ENCODE assay signal across 22 mouse cellular contexts in the genomic region with DNA sequence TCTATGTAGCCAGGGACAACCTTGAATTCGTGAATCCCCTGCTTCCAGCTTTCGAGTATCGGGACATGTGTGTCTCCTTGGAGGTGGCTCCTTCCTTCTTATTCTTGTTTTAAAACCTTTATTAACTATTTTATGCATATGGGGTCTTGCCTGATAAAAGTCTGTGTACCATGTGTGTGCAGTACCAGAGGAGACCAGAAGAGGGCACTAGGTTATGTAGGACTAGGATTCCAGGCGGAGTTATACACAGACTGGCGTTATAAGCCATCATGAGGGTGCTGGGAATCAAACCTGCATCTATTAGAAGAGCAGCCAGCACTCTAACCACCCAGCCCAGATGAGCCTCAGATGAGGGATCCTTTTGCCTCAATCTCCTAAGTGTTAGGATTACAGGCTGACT. TPM values are rescaled to one million over a fixed set of nuclear protein-coding genes. Genes with fewer than 3 reads are reported as not detected.
DNase-seq lines count a peak whose midpoint lies in the region; ATAC-seq and TF ChIP-seq lines count a peak whose summit lies in the region.
"Had no signal": no experiment of that assay in that cellular context is flagged by ENCODE, and none has a peak within 500 bp of the region (broad histone marks: within the 10 kb centered on the region; RNA-seq: fewer than 3 reads in every experiment).

No protein-coding gene starts in this region.

- H3K4me3 ChIP-seq in layer of hippocampus, adult 2 months, result no peak overlapping the region
- no peak overlapping the region for H3K4me3 ChIP-seq in CH12.LX (replicated peaks in 1 of 3; ENCODE audit: low read depth in 2 of 3, low read length in 2 of 3, poor library complexity in 1 of 3)
- no peak overlapping the region for H3K4me3 ChIP-seq in kidney, embryonic 16.5 days (ENCODE audit: low read length)
- H3K4me3 ChIP-seq: forebrain, embryonic 13.5 days; heart, embryonic 13.5 days; kidney, embryonic 15.5 days; limb, embryonic 13.5 days; midbrain, embryonic 15.5 days had no signal

- no peak overlapping the region for H3K4me2 ChIP-seq in CH12.LX (ENCODE audit: insufficient read depth, low read depth, poor library complexity, severe bottlenecking)
- H3K4me2 ChIP-seq in kidney, embryonic 16.5 days (replicated peaks; ENCODE audit: low read depth, low read length), result no peak overlapping the region
- H3K4me2 ChIP-seq: forebrain, embryonic 13.5 days; heart, embryonic 13.5 days; kidney, embryonic 15.5 days; limb, embryonic 13.5 days; midbrain, embryonic 15.5 days had no signal

- no peak for TF ChIP-seq EP300 in CH12.LX (IDR thresholded peaks at IDR 0.05; ENCODE audit: low read length)

- no peak overlapping the region for H3K27ac ChIP-seq in layer of hippocampus, adult 2 months
- H3K27ac ChIP-seq in CH12.LX (ENCODE audit: insufficient read depth, low read depth), result no peak overlapping the region
- no peak overlapping the region for H3K27ac ChIP-seq in kidney, embryonic 16.5 days (ENCODE audit: low read length)
- H3K27ac ChIP-seq: forebrain, embryonic 13.5 days; heart, embryonic 13.5 days; kidney, embryonic 15.5 days; limb, embryonic 13.5 days; midbrain, embryonic 15.5 days had no signal

- TF ChIP-seq CTCF in layer of hippocampus, adult 2 months (conservative IDR thresholded peaks at IDR 0.05), result peak; percentile 54
- peak; percentile 7 to 34; a peak in 2 of 4 replicates for TF ChIP-seq CTCF in CH12.LX (conservative IDR thresholded peaks at IDR 0.05 in 1 of 2, IDR thresholded peaks at IDR 0.05 in 1 of 2; ENCODE audit: low read depth in 2 of 2, low read length in 2 of 2)

- H3K9ac ChIP-seq in CH12.LX (ENCODE audit: insufficient read depth, low read depth), result no peak overlapping the region
- H3K9ac ChIP-seq in kidney, embryonic 16.5 days (replicated peaks; ENCODE audit: low read length), result no peak overlapping the region
- H3K9ac ChIP-seq: forebrain, embryonic 13.5 days; heart, embryonic 13.5 days; kidney, embryonic 15.5 days; limb, embryonic 13.5 days; midbrain, embryonic 15.5 days had no signal

- WGBS in kidney, embryonic 16.5 days, result 96% methylated on average over 5 of the region's 5 CpGs

- TF ChIP-seq RAD21 in CH12.LX (IDR thresholded peaks at IDR 0.05; ENCODE audit: low read depth, low read length), result no peak

- DNase-seq in CD4-positive, CD25-positive, alpha-beta regulatory T cell, adult 2 months (ENCODE audit: low read depth, low spot score), result peak; percentile 59
- DNase-seq in layer of hippocampus, adult 2 months (ENCODE audit: low spot score in 2 of 2), result no peak
- no peak for DNase-seq in layer of hippocampus, postnatal 36 days
- DNase-seq in CH12.LX (ENCODE audit: extremely low read depth), result no peak
- DNase-seq in induced T-regulatory cell, adult 2 months (ENCODE audit: low read depth), result peak; percentile 70
- DNase-seq in spleen, postnatal 36 days (ENCODE audit: low spot score in 2 of 2), result no peak
- DNase-seq: cerebellum, postnatal 14 days; lung, postnatal 10 days; right cerebral cortex, postnatal 14 days; thymus, postnatal 25 days had no signal

- in situ Hi-C loops in CH12.LX (cut with MboI; ENCODE audit: low pct_ligation_motif_present, low pct_unique_long_range_greater_than_20kb, low sequenced_read_pairs), result no loop called here

- H3K9me3 ChIP-seq in CH12.LX (replicated peaks; ENCODE audit: low read length), result peaks cover 19% of the 10 kb centered on the region
- peaks cover 4% of the 10 kb centered on the region for H3K9me3 ChIP-seq in kidney, embryonic 16.5 days (ENCODE audit: low read length)
- H3K9me3 ChIP-seq: forebrain, embryonic 13.5 days; midbrain, embryonic 15.5 days had no signal

- ATAC-seq in CD4-positive, CD25-positive, alpha-beta regulatory T cell, adult 4 months, result no peak
- no peak for ATAC-seq in kidney, embryonic 16.5 days (ENCODE audit: low FRiP score, low TSS enrichment)
- ATAC-seq: forebrain, embryonic 13.5 days; midbrain, embryonic 15.5 days had no signal

- peaks cover 27 to 59% of the 10 kb centered on the region in 2 experiments for H3K4me1 ChIP-seq in CH12.LX (ENCODE audit: control insufficient read depth in 1 of 2, insufficient read depth in 2 of 2)
- H3K4me1 ChIP-seq in kidney, embryonic 16.5 days (ENCODE audit: insufficient read depth, low read length), result no peaks in the 10 kb centered on the region
- H3K4me1 ChIP-seq: forebrain, embryonic 13.5 days; limb, embryonic 13.5 days; midbrain, embryonic 15.5 days had no signal

- no peaks in the 10 kb centered on the region for H3K27me3 ChIP-seq in CH12.LX (replicated peaks)
- no peaks in the 10 kb centered on the region for H3K27me3 ChIP-seq in kidney, embryonic 16.5 days (ENCODE audit: insufficient read depth, low read length)
- H3K27me3 ChIP-seq: forebrain, embryonic 13.5 days; heart, embryonic 13.5 days; kidney, embryonic 15.5 days; limb, embryonic 13.5 days; midbrain, embryonic 15.5 days had no signal

- TF ChIP-seq POLR2A in CH12.LX (IDR thresholded peaks at IDR 0.05; ENCODE audit: low read depth, low read length), result no peak

- H3K36me3 ChIP-seq in CH12.LX (replicated peaks in 1 of 2; ENCODE audit: control insufficient read depth in 1 of 2, insufficient read depth in 1 of 2, low read length in 1 of 2), result peaks cover 38 to 92% of the 10 kb centered on the region in 2 experiments
- H3K36me3 ChIP-seq in kidney, embryonic 16.5 days (ENCODE audit: insufficient read depth, low read length), result peaks cover 37% of the 10 kb centered on the region

- dilution Hi-C loops in CH12.LX (cut with MboI; ENCODE audit: extremely low pct_ligation_motif_present, extremely low pct_unique_long_range_greater_than_20kb, low sequenced_read_pairs), result no loop called here

- no peaks in the 10 kb centered on the region for H3K79me2 ChIP-seq in CH12.LX (replicated peaks; ENCODE audit: control insufficient read depth, extremely low read depth, insufficient read depth, poor library complexity, severe bottlenecking)

TF ChIP-seq in CH12.LX, 34 proteins besides CTCF, POLR2A, EP300 and RAD21:
- 0 out of 2 replicates have a peak, but pooled peaks have one; percentile 6 for TF ChIP-seq SMC3 (IDR thresholded peaks at IDR 0.05; ENCODE audit: low read depth, low read length)
- TF ChIP-seq USF1 (IDR thresholded peaks at IDR 0.05; ENCODE audit: low read depth, low read length), result no peak

RNA-seq across cellular contexts. Expression of a gene that starts 9.8 kb away (rescaled TPM):
- 10 to 100 TPM; 24.7 to 29.7 TPM for polyA plus RNA-seq in CD4-positive, CD25-positive, alpha-beta regulatory T cell, adult 4 months (2017; shearing (Covaris generic))
- total RNA-seq in layer of hippocampus, adult 2 months (2021), result 1 to 10 TPM; 1.6 to 1.8 TPM
- total RNA-seq in layer of hippocampus, postnatal 36 days (2021), result 1 to 10 TPM; 1.5 to 1.9 TPM
- 0.97 and 1.0 TPM in 2 replicates for total RNA-seq in CH12.LX (2012; rRNA removed)
- 0.61 and 1.1 TPM in 2 replicates for total RNA-seq in CH12.LX (2014; rRNA removed)
- polyA plus RNA-seq in CH12.LX (2012; ENCODE audit: insufficient read length, low read depth), result 2.0 and 2.8 TPM in 2 replicates
- 20.7 and 21.4 TPM in 2 replicates for polyA plus RNA-seq in kidney, embryonic 16.5 days (2015; fragmentation: Nextera tagmentation; extraction: Ambion mirVana)

RNA-seq across cellular contexts. Expression of a gene that starts 27.7 kb away (rescaled TPM):
- 1 to 10 TPM; 6.3 to 8.3 TPM for polyA plus RNA-seq in CD4-positive, CD25-positive, alpha-beta regulatory T cell, adult 4 months (2017; shearing (Covaris generic))
- total RNA-seq in layer of hippocampus, adult 2 months (2021), result 10 to 100 TPM; 10.7 to 11.6 TPM
- total RNA-seq in layer of hippocampus, postnatal 36 days (2021), result 10 to 100 TPM; 10.1 to 10.3 TPM
- total RNA-seq in CH12.LX (2012; rRNA removed) (36.2 and 37.4 TPM in 2 replicates), CH12.LX (2014; rRNA removed) (30.0 and 35.9 TPM in 2 replicates)
- 34.1 and 36.8 TPM in 2 replicates for polyA plus RNA-seq in CH12.LX (2012; ENCODE audit: insufficient read length, low read depth)
- 20.9 and 21.0 TPM in 2 replicates for polyA plus RNA-seq in kidney, embryonic 16.5 days (2015; fragmentation: Nextera tagmentation; extraction: Ambion mirVana)

RNA-seq across cellular contexts. Expression of a gene that starts 37.3 kb away (rescaled TPM):
- polyA plus RNA-seq in CD4-positive, CD25-positive, alpha-beta regulatory T cell, adult 4 months (2017; shearing (Covaris generic)), result 1 to 10 TPM in 1 of 2 experiments, under 1 TPM in 1; 0.51 to 1.4 TPM
- total RNA-seq in layer of hippocampus, adult 2 months (2021), result 10 to 100 TPM in 1 of 2 experiments, 1 to 10 TPM in 1; 6.5 to 10.3 TPM
- 1 to 10 TPM; 7.0 to 7.2 TPM for total RNA-seq in layer of hippocampus, postnatal 36 days (2021)
- total RNA-seq in CH12.LX (2012; rRNA removed) (10.8 and 15.7 TPM in 2 replicates), CH12.LX (2014; rRNA removed) (7.2 and 9.7 TPM in 2 replicates)
- 20.9 and 26.1 TPM in 2 replicates for polyA plus RNA-seq in CH12.LX (2012; ENCODE audit: insufficient read length, low read depth)
- polyA plus RNA-seq in kidney, embryonic 16.5 days (2015; fragmentation: Nextera tagmentation; extraction: Ambion mirVana), result 7.5 and 8.3 TPM in 2 replicates

RNA-seq across cellular contexts. Expression of a gene that starts 38.1 kb away (rescaled TPM):
- polyA plus RNA-seq in CD4-positive, CD25-positive, alpha-beta regulatory T cell, adult 4 months (2017; shearing (Covaris generic)), result 10 to 100 TPM; 20.2 to 22.3 TPM
- total RNA-seq in layer of hippocampus, adult 2 months (2021), result 10 to 100 TPM; 37.1 to 38.0 TPM
- 10 to 100 TPM; 30.1 to 32.8 TPM for total RNA-seq in layer of hippocampus, postnatal 36 days (2021)
- total RNA-seq in CH12.LX (2012; rRNA removed) (20.1 and 24.3 TPM in 2 replicates), CH12.LX (2014; rRNA removed) (13.7 and 15.9 TPM in 2 replicates)
- 31.0 and 31.8 TPM in 2 replicates for polyA plus RNA-seq in CH12.LX (2012; ENCODE audit: insufficient read length, low read depth)
- polyA plus RNA-seq in kidney, embryonic 16.5 days (2015; fragmentation: Nextera tagmentation; extraction: Ambion mirVana), result 2.4 and 4.4 TPM in 2 replicates

RNA-seq across cellular contexts. Expression of a gene that starts 58.6 kb away (rescaled TPM):
- under 1 TPM in 1 of 2 experiments, not detected in 1; 0.28 TPM for polyA plus RNA-seq in CD4-positive, CD25-positive, alpha-beta regulatory T cell, adult 4 months (2017; shearing (Covaris generic))
- total RNA-seq in layer of hippocampus, adult 2 months (2021), result not detected
- total RNA-seq in layer of hippocampus, postnatal 36 days (2021), result not detected
- not detected in 2 replicates for total RNA-seq in CH12.LX (2012; rRNA removed)
- not detected in 2 replicates for total RNA-seq in CH12.LX (2014; rRNA removed)
- polyA plus RNA-seq in CH12.LX (2012; ENCODE audit: insufficient read length, low read depth), result not detected in 2 replicates
- 0.57 and 0.97 TPM in 2 replicates for polyA plus RNA-seq in kidney, embryonic 16.5 days (2015; fragmentation: Nextera tagmentation; extraction: Ambion mirVana)
- total RNA-seq: hematopoietic stem cell, adult 5-6 weeks; layer of hippocampus, adult 8-10 months; left cerebral cortex, adult 8-10 months had no signal
- polyA plus RNA-seq: forebrain, embryonic 13.5 days; gonadal fat pad, adult 2 months; midbrain, embryonic 15.5 days; neural tube, embryonic 11.5 days had no signal

Comparison
In these comparisons a context has a peak if more than half of its experiments do, and no peak if none do; other contexts are left out.
1. DNase-seq: peak in CD4-positive, CD25-positive, alpha-beta regulatory T cell, adult 2 months (single experiment) and induced T-regulatory cell, adult 2 months (single experiment); none in layer of hippocampus, adult 2 months (0 of 2), layer of hippocampus, postnatal 36 days (0 of 2), CH12.LX (single experiment) and spleen, postnatal 36 days (0 of 2).